Mouse (Mus musculus) cortical plate, adult 2 months (tissue): Measurements from ENCODE around the gene Rnase12. TPM values are rescaled to one million over a fixed set of nuclear protein-coding genes. Genes with fewer than 3 reads are reported as not detected.

Experiments
- H3K27ac ChIP-seq: fragments of 200-500 bp; 2 replicates; pipeline ENCODE4 v1.5.1; 2012; ENCODE audit warnings: low read length, control low read depth, inconsistent platforms; ENCODE audit not compliant: insufficient read depth
- H3K4me1 ChIP-seq: fragments of 200-500 bp; 2 replicates; pipeline ENCODE4 v1.6.1; 2011; ENCODE audit warnings: low read length; ENCODE audit not compliant: control insufficient read depth, insufficient read depth
- H3K4me3 ChIP-seq: fragments of 200-500 bp; 2 replicates; pipeline ENCODE4 v1.5.1; 2011; ENCODE audit warnings: mild to moderate bottlenecking, low read length, control low read depth; ENCODE audit not compliant: insufficient read depth
- CTCF ChIP-seq: fragments of 200-500 bp; IDR thresholded peaks from 2 replicates; pipeline ENCODE4 v1.5.1; 2011; ENCODE audit warnings: mild to moderate bottlenecking, control low read depth, low read length; ENCODE audit not compliant: insufficient read depth; ENCODE audit errors: extremely low read depth
- POLR2A ChIP-seq: fragments of 200-500 bp; IDR thresholded peaks from 2 replicates; pipeline ENCODE4 v1.6.1; 2011; ENCODE audit warnings: mild to moderate bottlenecking, low read length, control low read depth; ENCODE audit not compliant: insufficient read depth; ENCODE audit errors: extremely low read depth
- polyA plus RNA-seq: library from polyadenylated mRNA; depleted of rRNA; stranded (reverse); fragments of >200 nt; gene quantifications from 2 replicates; pipeline ENCODE4 v1.2.3, GENCODE M21; 2012

Gene Rnase12
- polyA plus RNA-seq, 1 experiment: not detected

- Histone ChIP-seq H3K27ac (no peak overlapping the region), H3K4me3 (no peak overlapping the region), H3K4me1 (no peaks in the 10 kb centered on the region)
- no peak for TF ChIP-seq POLR2A
- TF ChIP-seq CTCF: no peak
Observed at GRCm38 (mm10) chr14:51068956-51069355, 11.5 kb upstream of the Rnase12 start.

- Histone ChIP-seq H3K27ac (no peak overlapping the region), H3K4me1 (peaks cover 1% of the 10 kb centered on the region; the same call in 1 of the 2 replicates)
- TF ChIP-seq CTCF: no peak
- no peak for TF ChIP-seq POLR2A
Observed at GRCm38 (mm10) chr14:51060761-51061160, 3.3 kb upstream of the Rnase12 start.

GRCm38 (mm10) chr14:51054243-51055237 is 2.9 kb downstream of the Rnase12 start:
- Histone ChIP-seq H3K27ac (no peak overlapping the region), H3K4me1 (no peaks in the 10 kb centered on the region), H3K4me3 (no peak overlapping the region)
- no peak for TF ChIP-seq CTCF
- TF ChIP-seq POLR2A: no peak

More at GRCm38 (mm10) chr14:51060761-51061160, 3.3 kb upstream of the Rnase12 start:
- no peak overlapping the region for H3K4me3 ChIP-seq

GRCm38 (mm10) chr14:51053176-51053575 is 4.3 kb downstream of the Rnase12 start:
- TF ChIP-seq CTCF (no peak), POLR2A (no peak)
- no peak overlapping the region for H3K4me3 ChIP-seq
- no peak overlapping the region for H3K27ac ChIP-seq
- H3K4me1 ChIP-seq: no peaks in the 10 kb centered on the region

- Histone ChIP-seq H3K4me3 (no peak overlapping the region), H3K4me1 (no peaks in the 10 kb centered on the region), H3K27ac (no peak overlapping the region)
- TF ChIP-seq CTCF (no peak), POLR2A (no peak)
Observed at GRCm38 (mm10) chr14:51051941-51052340, 5.5 kb downstream of the Rnase12 start.

- no peaks in the 10 kb centered on the region for H3K4me1 ChIP-seq
- TF ChIP-seq CTCF (no peak), POLR2A (no peak)
- no peak within 1 kb of the TSS for H3K27ac ChIP-seq
- no peak within 1 kb of the TSS for H3K4me3 ChIP-seq
Observed at GRCm38 (mm10) chr14:51050063-51050462, 7.4 kb downstream of the Rnase12 start, which contains the start of gene Rnase11. Gene Rnase11, minus strand, starts transcription at chr14:51050163.

GRCm38 (mm10) chr14:51047846-51048245 is 9.6 kb downstream of the Rnase12 start:
- Histone ChIP-seq H3K4me1 (no peaks in the 10 kb centered on the region), H3K4me3 (no peak overlapping the region), H3K27ac (no peak overlapping the region)
- no peak for TF ChIP-seq CTCF
- no peak for TF ChIP-seq POLR2A

DNA sequence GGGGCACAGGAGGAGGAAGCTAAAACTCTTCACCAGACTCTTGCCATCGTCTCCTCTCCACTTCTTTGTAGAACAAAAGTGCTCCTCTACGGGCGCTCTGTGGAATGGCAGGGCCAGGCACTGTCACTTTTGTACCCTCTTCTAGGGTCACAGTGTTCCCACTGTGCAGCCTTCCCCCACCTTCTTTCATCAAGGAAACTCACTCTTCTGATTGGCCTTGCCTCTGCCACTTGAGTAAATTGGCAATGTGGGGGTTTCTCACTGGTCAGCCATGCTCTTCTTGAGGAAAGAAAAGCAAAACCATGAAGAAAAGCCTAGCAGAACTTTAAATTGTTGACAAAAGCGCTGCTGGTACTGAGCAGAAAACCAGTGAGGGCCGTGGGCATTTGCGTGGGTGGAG is 15.7 kb downstream of the Rnase12 start, which contains the start of gene Rnase9:
Gene Rnase9 (minus strand): TSS at position 101 of the 400 bp plus-strand sequence.
- TF ChIP-seq POLR2A (no peak), CTCF (no peak)
- Histone ChIP-seq H3K27ac (no peak within 1 kb of the TSS), H3K4me1 (no peaks in the 10 kb centered on the region), H3K4me3 (no peak within 1 kb of the TSS)

- TF ChIP-seq CTCF (no peak), POLR2A (no peak)
- no peaks in the 10 kb centered on the region for H3K4me1 ChIP-seq
- no peak overlapping the region for H3K27ac ChIP-seq
- no peak overlapping the region for H3K4me3 ChIP-seq
Observed at GRCm38 (mm10) chr14:51036214-51036613, 21.2 kb downstream of the Rnase12 start.
